Mouse (Mus musculus) midbrain, embryonic 12.5 days (tissue): ENCODE results near the gene Ccdc33. TPM values are rescaled to one million over a fixed set of nuclear protein-coding genes. Genes with fewer than 3 reads are reported as not detected.

Experiments used
- ATAC-seq: fragments of 200-750 bp; cut with Nextera tagmentation; 2 replicates; pipeline ENCODE4 v1.8.0; 2017; ENCODE audit warnings: low read depth, moderate TSS enrichment, moderate library complexity; ENCODE audit not compliant: low FRiP score
- H3K27ac ChIP-seq: fragments of 300-500 bp; sonication (generic); replicated peaks from 2 replicates; pipeline ENCODE4 v1.5.1; 2016; ENCODE audit warnings: mild to moderate bottlenecking
- H3K27me3 ChIP-seq: fragments of 300-500 bp; sonication (generic); 2 replicates; pipeline ENCODE4 v1.6.1; 2016; ENCODE audit warnings: mild to moderate bottlenecking
- H3K36me3 ChIP-seq: fragments of 300-500 bp; sonication (generic); 2 replicates; pipeline ENCODE4 v1.6.1; 2016
- H3K4me1 ChIP-seq: fragments of 300-500 bp; sonication (generic); 2 replicates; pipeline ENCODE4 v1.6.1; 2016
- H3K4me2 ChIP-seq: fragments of 300-500 bp; sonication (generic); replicated peaks from 2 replicates; pipeline ENCODE4 v1.6.1; 2016; ENCODE audit warnings: mild to moderate bottlenecking, moderate library complexity
- H3K4me3 ChIP-seq: fragments of 300-500 bp; sonication (generic); 2 replicates; pipeline ENCODE4 v1.5.1; 2016; ENCODE audit warnings: mild to moderate bottlenecking
- H3K9ac ChIP-seq: fragments of 300-500 bp; sonication (generic); replicated peaks from 2 replicates; pipeline ENCODE4 v1.6.1; 2016; ENCODE audit warnings: mild to moderate bottlenecking, moderate library complexity
- H3K9me3 ChIP-seq: fragments of 300-500 bp; sonication (generic); 2 replicates; pipeline ENCODE4 v1.6.1; 2016; ENCODE audit warnings: mild to moderate bottlenecking
- WGBS: fragments of 180-500 bp; shearing (Covaris S2); methylation state at CpG from one replicate; pipeline ENCODE4 v1.1.7; 2016; 5-methylcytosine and 5-hydroxymethylcytosine counted together
- polyA plus RNA-seq: library from polyadenylated mRNA; unstranded; fragments of >200 nt; fragmentation: Nextera tagmentation; extraction: Ambion mirVana; gene quantifications from 2 replicates; pipeline ENCODE4 v1.2.1, GENCODE M21; 2016

The Ccdc33 gene
- polyA plus RNA-seq, 1 experiment from 2014 or later: 0.64 TPM

DNA sequence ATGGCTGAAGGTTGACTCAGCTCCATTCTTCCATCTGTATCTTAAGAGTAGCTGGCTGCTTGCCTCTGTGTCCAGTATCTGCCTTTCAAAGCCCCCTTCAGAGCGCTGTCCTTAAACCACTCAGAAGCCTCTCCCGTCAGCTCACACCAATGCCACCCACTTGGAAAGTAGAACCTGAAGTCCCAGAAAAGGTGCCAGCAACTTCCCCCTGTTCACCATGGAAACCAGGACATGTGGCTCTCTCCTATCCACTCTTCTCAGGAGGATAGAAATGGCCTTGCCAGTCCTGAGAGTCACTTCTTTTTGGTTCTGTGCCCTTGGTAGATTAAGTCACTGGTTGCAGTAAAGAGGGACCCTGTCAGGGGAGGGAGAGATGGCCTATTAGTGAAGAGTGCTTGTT, 119.9 kb downstream of the Ccdc33 start:
- 54% methylated on average over 2 of the region's 2 CpGs for WGBS
- ATAC-seq: no peak
- peaks cover 41% of the 10 kb centered on the region for H3K27me3 ChIP-seq

GRCm38 (mm10) chr9:57998032-57998659, 120.5 kb downstream of the Ccdc33 start:
- ATAC-seq: peak; percentile 88
- Histone ChIP-seq H3K9me3 (no peaks in the 10 kb centered on the region), H3K27ac (no peak overlapping the region), H3K27me3 (peaks cover 41% of the 10 kb centered on the region), H3K9ac (peak overlapping the region; percentile 32), H3K36me3 (no peaks in the 10 kb centered on the region), H3K4me1 (peaks cover 8% of the 10 kb centered on the region), H3K4me3 (peak overlapping the region; percentile 24), H3K4me2 (peak overlapping the region; percentile 52)
- under 1% methylated on average over 20 of the region's 20 CpGs for WGBS

More for the DNA sequence above, 119.9 kb downstream of the Ccdc33 start:
- Histone ChIP-seq H3K27ac (no peak overlapping the region), H3K4me1 (peaks cover 8% of the 10 kb centered on the region), H3K9me3 (no peaks in the 10 kb centered on the region), H3K36me3 (no peaks in the 10 kb centered on the region), H3K4me3 (no peak overlapping the region), H3K9ac (no peak overlapping the region), H3K4me2 (no peak overlapping the region)

- Histone ChIP-seq H3K27ac (no peak overlapping the region), H3K4me1 (peaks cover 8% of the 10 kb centered on the region), H3K4me2 (peak overlapping the region; percentile 52), H3K36me3 (no peaks in the 10 kb centered on the region), H3K9me3 (no peaks in the 10 kb centered on the region), H3K9ac (peak overlapping the region; percentile 32), H3K4me3 (peak overlapping the region; percentile 24), H3K27me3 (peaks cover 41% of the 10 kb centered on the region)
- 15% methylated on average over 13 of the region's 13 CpGs for WGBS
- 0 out of 2 replicates have a peak, but pooled peaks have one; percentile 27 for ATAC-seq
Observed at GRCm38 (mm10) chr9:57997511-57998031, 121.1 kb downstream of the Ccdc33 start.

DNA sequence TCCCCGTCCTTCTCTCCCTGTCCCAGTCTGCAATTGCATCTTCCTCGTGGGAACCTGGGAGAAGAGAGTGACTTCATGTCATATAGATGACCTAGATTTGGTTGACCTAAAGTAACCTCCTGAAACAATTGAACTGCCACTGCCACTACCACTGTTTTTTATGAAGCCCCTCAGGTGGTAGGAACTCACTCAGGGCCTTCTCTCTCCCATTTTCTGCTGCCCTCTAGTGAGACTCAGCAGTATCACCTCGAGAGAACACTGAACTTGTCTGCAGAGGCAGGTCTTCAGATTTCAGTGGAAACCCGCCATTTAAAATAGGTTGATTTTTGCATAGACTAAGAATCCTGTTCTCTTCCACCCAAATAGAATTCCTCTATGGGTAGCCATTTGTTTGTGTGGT, 123.3 kb downstream of the Ccdc33 start:
- WGBS: 37% methylated on average over 4 of the region's 4 CpGs
- H3K27ac ChIP-seq: no peak overlapping the region
- H3K36me3 ChIP-seq: no peaks in the 10 kb centered on the region
- H3K4me1 ChIP-seq: peaks cover 8% of the 10 kb centered on the region
- no peak overlapping the region for H3K9ac ChIP-seq
- H3K9me3 ChIP-seq: no peaks in the 10 kb centered on the region
- peaks cover 38% of the 10 kb centered on the region for H3K27me3 ChIP-seq
- H3K4me2 ChIP-seq: no peak overlapping the region
- H3K4me3 ChIP-seq: no peak overlapping the region
- ATAC-seq: no peak

DNA sequence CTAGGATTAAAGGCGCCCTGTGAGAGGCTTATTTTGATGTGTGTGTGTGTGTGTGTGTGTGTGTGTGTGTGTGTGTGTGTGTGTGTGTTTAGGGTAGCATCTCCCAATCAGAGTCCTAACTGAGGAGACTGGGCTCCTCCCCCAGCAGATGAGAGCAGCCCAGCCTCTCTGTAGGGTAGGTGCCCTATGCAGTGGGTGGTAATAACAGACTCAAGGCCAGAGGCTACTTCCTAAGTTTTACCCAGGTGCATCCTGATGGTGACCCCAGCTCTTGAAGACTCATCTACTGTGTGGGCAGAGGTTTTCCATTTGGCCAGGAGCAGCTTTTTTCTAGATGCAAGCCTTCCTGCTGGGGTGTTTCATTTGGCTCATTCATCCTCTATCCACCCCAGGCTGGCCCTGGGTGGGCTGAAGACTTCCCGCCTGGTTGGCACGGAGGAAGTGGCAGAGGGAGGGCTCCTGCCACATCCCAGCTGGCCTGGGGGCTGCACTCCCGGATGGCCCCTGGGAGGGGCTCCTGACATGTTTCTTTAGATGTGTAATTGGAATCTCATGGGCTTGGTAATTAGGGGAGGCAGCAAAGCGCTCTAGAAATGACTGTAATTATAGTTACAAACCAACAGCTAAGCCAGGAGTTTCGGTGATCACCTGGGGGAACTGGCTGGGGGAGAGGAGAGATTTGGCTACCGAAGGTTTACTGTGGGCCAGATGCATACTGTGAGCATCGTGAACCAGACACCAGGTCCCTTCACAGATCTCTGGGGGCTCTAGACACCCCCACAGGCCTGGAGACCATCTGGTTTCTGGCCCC, 125.6 kb downstream of the Ccdc33 start:
- no peaks in the 10 kb centered on the region for H3K9me3 ChIP-seq
- H3K4me3 ChIP-seq: no peak overlapping the region
- WGBS: 66% methylated on average over 8 of the region's 8 CpGs
- no peak overlapping the region for H3K9ac ChIP-seq
- no peak overlapping the region for H3K27ac ChIP-seq
- H3K36me3 ChIP-seq: no peaks in the 10 kb centered on the region
- no peak overlapping the region for H3K4me2 ChIP-seq
- no peak for ATAC-seq
- peaks cover 8% of the 10 kb centered on the region for H3K4me1 ChIP-seq
- H3K27me3 ChIP-seq: peaks cover 24% of the 10 kb centered on the region

GRCm38 (mm10) chr9:57992060-57992459, 126.6 kb downstream of the Ccdc33 start:
- Histone ChIP-seq H3K9ac (no peak overlapping the region), H3K4me2 (no peak overlapping the region), H3K4me1 (peaks cover 2% of the 10 kb centered on the region; the same call in 1 of the 2 replicates), H3K27ac (no peak overlapping the region), H3K36me3 (no peaks in the 10 kb centered on the region), H3K27me3 (peaks cover 14% of the 10 kb centered on the region), H3K9me3 (no peaks in the 10 kb centered on the region), H3K4me3 (no peak overlapping the region)
- WGBS: 91% methylated on average over 3 of the region's 3 CpGs
- ATAC-seq: no peak

GRCm38 (mm10) chr9:57990438-57991110, 128.0 kb downstream of the Ccdc33 start:
- no peak overlapping the region for H3K9ac ChIP-seq
- no peaks in the 10 kb centered on the region for H3K9me3 ChIP-seq
- peaks cover 2% of the 10 kb centered on the region; the same call in 1 of the 2 replicates for H3K4me1 ChIP-seq
- no peak overlapping the region for H3K27ac ChIP-seq
- no peak overlapping the region for H3K4me2 ChIP-seq
- H3K36me3 ChIP-seq: no peaks in the 10 kb centered on the region
- ATAC-seq: no peak
- H3K27me3 ChIP-seq: peaks cover 10% of the 10 kb centered on the region
- WGBS: 38% methylated on average over 10 of the region's 10 CpGs
- H3K4me3 ChIP-seq: no peak overlapping the region

- 82% methylated on average over 6 of the region's 6 CpGs for WGBS
- ATAC-seq: no peak
- no peak overlapping the region for H3K27ac ChIP-seq
- no peaks in the 10 kb centered on the region for H3K36me3 ChIP-seq
- no peak overlapping the region for H3K4me3 ChIP-seq
- no peak overlapping the region for H3K9ac ChIP-seq
- peaks cover 10% of the 10 kb centered on the region for H3K27me3 ChIP-seq
- H3K4me2 ChIP-seq: no peak overlapping the region
- no peaks in the 10 kb centered on the region for H3K9me3 ChIP-seq
- H3K4me1 ChIP-seq: peaks cover 2% of the 10 kb centered on the region; the same call in 1 of the 2 replicates
Observed at GRCm38 (mm10) chr9:57989309-57989708, 129.3 kb downstream of the Ccdc33 start.

- Histone ChIP-seq H3K4me1 (peaks cover 2% of the 10 kb centered on the region; the same call in 1 of the 2 replicates), H3K27ac (no peak overlapping the region), H3K27me3 (peaks cover 10% of the 10 kb centered on the region), H3K4me2 (no peak overlapping the region), H3K4me3 (no peak overlapping the region), H3K9me3 (no peaks in the 10 kb centered on the region), H3K9ac (no peak overlapping the region), H3K36me3 (no peaks in the 10 kb centered on the region)
- no peak for ATAC-seq
- 88% methylated on average over 2 of the region's 2 CpGs for WGBS
Observed at GRCm38 (mm10) chr9:57988098-57988497, 130.5 kb downstream of the Ccdc33 start.

DNA sequence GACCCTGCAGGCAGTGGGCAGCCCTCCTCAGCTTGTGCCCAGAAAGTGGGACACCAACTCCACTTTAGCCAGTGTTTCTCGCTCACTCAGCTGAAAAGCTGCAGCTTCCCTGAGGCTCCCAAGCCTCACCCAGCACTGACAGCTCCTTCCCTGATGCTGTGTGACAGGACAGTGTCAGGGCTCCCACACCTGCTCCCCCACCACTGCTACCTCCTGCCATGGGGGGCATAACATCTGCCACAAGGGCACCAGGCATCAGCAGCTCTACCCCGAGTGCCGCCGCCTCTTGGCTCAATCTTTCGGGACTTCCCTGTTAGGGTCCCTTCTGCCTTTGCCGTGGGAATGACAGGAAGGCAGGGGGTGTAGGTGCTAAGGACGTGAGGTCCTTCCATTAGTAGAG, 132.3 kb downstream of the Ccdc33 start:
- no peak for ATAC-seq
- no peaks in the 10 kb centered on the region for H3K9me3 ChIP-seq
- H3K9ac ChIP-seq: no peak overlapping the region
- peaks cover 2% of the 10 kb centered on the region; the same call in 1 of the 2 replicates for H3K4me1 ChIP-seq
- no peak overlapping the region for H3K4me3 ChIP-seq
- H3K4me2 ChIP-seq: no peak overlapping the region
- no peak overlapping the region for H3K27ac ChIP-seq
- peaks cover 7% of the 10 kb centered on the region; the same call in 1 of the 2 replicates for H3K27me3 ChIP-seq
- H3K36me3 ChIP-seq: no peaks in the 10 kb centered on the region
- 76% methylated on average over 7 of the region's 7 CpGs for WGBS

GRCm38 (mm10) chr9:57985304-57985703, 133.3 kb downstream of the Ccdc33 start:
- H3K36me3 ChIP-seq: no peaks in the 10 kb centered on the region
- peaks cover 2% of the 10 kb centered on the region; the same call in 1 of the 2 replicates for H3K4me1 ChIP-seq

More at GRCm38 (mm10) chr9:57985304-57985703, 133.3 kb downstream of the Ccdc33 start:
- 91% methylated on average over 8 of the region's 8 CpGs for WGBS
- no peak overlapping the region for H3K27ac ChIP-seq
- H3K4me2 ChIP-seq: no peak overlapping the region
- no peak for ATAC-seq
- H3K27me3 ChIP-seq: peaks cover 7% of the 10 kb centered on the region; the same call in 1 of the 2 replicates
- H3K4me3 ChIP-seq: no peak overlapping the region
- H3K9ac ChIP-seq: no peak overlapping the region
- no peaks in the 10 kb centered on the region for H3K9me3 ChIP-seq
